Mouse (Mus musculus): ENCODE data around the gene Slc22a1. TPM values are rescaled to one million over a fixed set of nuclear protein-coding genes. Genes with fewer than 3 reads are reported as not detected.

The Slc22a1 gene
- 9.8 TPM for polyA plus RNA-seq (2014; fragmentation: Illumina TruSeq; extraction: RNeasy Lipid Tissue Mini Kit (QIAGEN cat#74804); ENCODE audit: low read depth, low replicate concordance)

DNA sequence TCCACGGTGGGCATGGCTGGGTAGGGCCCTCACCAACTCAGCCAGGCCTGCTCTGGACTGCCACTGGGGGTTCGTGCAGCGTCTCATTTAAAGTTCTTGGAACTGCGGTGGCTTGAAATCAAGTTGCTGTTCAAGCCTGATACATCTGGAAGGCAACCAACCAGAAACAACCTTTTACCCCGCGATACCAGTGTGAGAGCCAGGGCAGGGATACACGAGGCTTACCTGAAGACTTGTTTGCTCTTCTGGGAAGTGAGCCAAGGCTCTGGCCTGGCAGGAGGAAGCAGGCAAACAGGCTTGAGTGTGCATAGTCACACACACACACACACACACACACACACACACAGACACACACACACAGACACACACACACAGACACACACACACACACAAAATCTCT is at the start of gene Slc22a1:
Gene Slc22a1 (minus strand): TSS at position 184 of the 400 bp plus-strand sequence.

Other genes starting within 250 kb of the Slc22a1 start
- 5.2 TPM for gene Slc22a3, start 168.1 kb downstream of the Slc22a1 start, polyA plus RNA-seq (2014; fragmentation: Illumina TruSeq; extraction: RNeasy Lipid Tissue Mini Kit (QIAGEN cat#74804); ENCODE audit: low read depth, low replicate concordance)
- gene Slc22a2, start 91.7 kb downstream of the Slc22a1 start, polyA plus RNA-seq (2014; fragmentation: Illumina TruSeq; extraction: RNeasy Lipid Tissue Mini Kit (QIAGEN cat#74804); ENCODE audit: low read depth, low replicate concordance) = not detected
- gene Igf2r, start 93.8 kb upstream of the Slc22a1 start, polyA plus RNA-seq (2014; fragmentation: Illumina TruSeq; extraction: RNeasy Lipid Tissue Mini Kit (QIAGEN cat#74804); ENCODE audit: low read depth, low replicate concordance) = 54.0 TPM
- gene Mas1, start 192.3 kb upstream of the Slc22a1 start, polyA plus RNA-seq (2014; fragmentation: Illumina TruSeq; extraction: RNeasy Lipid Tissue Mini Kit (QIAGEN cat#74804); ENCODE audit: low read depth, low replicate concordance) = 1.4 TPM
- gene Mrgprh, start 200.2 kb upstream of the Slc22a1 start, polyA plus RNA-seq (2014; fragmentation: Illumina TruSeq; extraction: RNeasy Lipid Tissue Mini Kit (QIAGEN cat#74804); ENCODE audit: low read depth, low replicate concordance) = 7.3 TPM
- 1.6 TPM for gene Pnldc1, start 234.4 kb upstream of the Slc22a1 start, polyA plus RNA-seq (2014; fragmentation: Illumina TruSeq; extraction: RNeasy Lipid Tissue Mini Kit (QIAGEN cat#74804); ENCODE audit: low read depth, low replicate concordance)
- 166 TPM for gene Tcp1, start 239.9 kb upstream of the Slc22a1 start, polyA plus RNA-seq (2014; fragmentation: Illumina TruSeq; extraction: RNeasy Lipid Tissue Mini Kit (QIAGEN cat#74804); ENCODE audit: low read depth, low replicate concordance)
- 171 TPM for gene Mrpl18, start 240.5 kb upstream of the Slc22a1 start, polyA plus RNA-seq (2014; fragmentation: Illumina TruSeq; extraction: RNeasy Lipid Tissue Mini Kit (QIAGEN cat#74804); ENCODE audit: low read depth, low replicate concordance)

Data from heart, adult 10 weeks (tissue).